Mouse (Mus musculus) cortical plate, adult 2 months (tissue): ENCODE measurements around the gene Tbc1d25. TPM values are rescaled to one million over a fixed set of nuclear protein-coding genes. Genes with fewer than 3 reads are reported as not detected.

Experiments
- H3K27ac ChIP-seq: fragments of 200-500 bp; 2 replicates; pipeline ENCODE4 v1.5.1; 2012; ENCODE audit warnings: low read length, control low read depth, inconsistent platforms; ENCODE audit not compliant: insufficient read depth
- H3K4me1 ChIP-seq: fragments of 200-500 bp; 2 replicates; pipeline ENCODE4 v1.6.1; 2011; ENCODE audit warnings: low read length; ENCODE audit not compliant: control insufficient read depth, insufficient read depth
- H3K4me3 ChIP-seq: fragments of 200-500 bp; 2 replicates; pipeline ENCODE4 v1.5.1; 2011; ENCODE audit warnings: mild to moderate bottlenecking, low read length, control low read depth; ENCODE audit not compliant: insufficient read depth
- CTCF ChIP-seq: fragments of 200-500 bp; IDR thresholded peaks from 2 replicates; pipeline ENCODE4 v1.5.1; 2011; ENCODE audit warnings: mild to moderate bottlenecking, control low read depth, low read length; ENCODE audit not compliant: insufficient read depth; ENCODE audit errors: extremely low read depth
- POLR2A ChIP-seq: fragments of 200-500 bp; IDR thresholded peaks from 2 replicates; pipeline ENCODE4 v1.6.1; 2011; ENCODE audit warnings: mild to moderate bottlenecking, low read length, control low read depth; ENCODE audit not compliant: insufficient read depth; ENCODE audit errors: extremely low read depth
- polyA plus RNA-seq: library from polyadenylated mRNA; depleted of rRNA; stranded (reverse); fragments of >200 nt; gene quantifications from 2 replicates; pipeline ENCODE4 v1.2.3, GENCODE M21; 2012; rRNA removed

Gene Tbc1d25
- polyA plus RNA-seq, result 19.8 and 19.9 TPM in 2 replicates

DNA sequence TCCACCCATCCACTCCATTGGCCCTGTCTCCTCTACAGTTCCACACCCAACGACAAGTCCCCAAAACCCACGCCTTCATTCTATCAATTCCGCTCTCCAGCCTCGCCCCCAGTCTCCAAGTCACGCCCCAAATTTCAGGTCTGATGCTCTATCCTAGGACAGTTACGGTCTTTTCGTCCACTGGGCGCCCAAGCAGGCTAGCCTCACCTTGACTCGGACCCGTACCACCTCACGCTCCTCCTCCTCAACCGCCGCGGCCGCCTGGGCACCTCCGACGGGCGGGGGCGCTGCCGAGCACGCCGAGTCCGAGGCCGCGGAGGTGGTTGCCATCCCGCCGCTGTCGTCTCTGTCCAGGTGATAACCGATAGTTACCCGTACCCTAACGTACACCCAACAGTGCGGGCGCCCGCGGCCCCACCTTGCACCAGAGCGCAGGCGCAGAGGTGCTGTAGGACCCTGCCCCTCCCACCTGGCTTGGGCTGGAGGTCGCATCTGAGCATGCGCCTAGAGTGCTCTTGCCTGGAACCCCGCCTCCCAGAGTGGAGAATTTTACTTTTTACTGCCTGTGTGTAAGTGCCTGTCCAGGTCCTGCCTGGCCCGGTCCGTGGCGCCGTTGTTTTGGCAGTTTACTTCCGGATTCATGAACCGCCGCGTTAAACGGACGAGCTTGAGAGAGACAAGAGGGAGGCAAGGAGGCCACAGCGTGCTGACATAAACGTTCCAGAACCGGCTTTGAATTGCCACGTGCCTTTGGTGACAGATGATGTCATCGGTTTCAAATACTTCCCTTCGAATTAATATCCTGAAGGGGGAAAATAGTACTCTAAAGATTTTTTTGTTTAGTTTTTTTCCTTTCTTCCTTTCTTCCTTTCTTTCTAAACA, at the start of gene Tbc1d25:
Gene Tbc1d25, minus strand, starts transcription at position 678 of the 882 bp plus-strand sequence.
- TF ChIP-seq CTCF (no peak), POLR2A (peak; percentile 56; the same call in 1 of the 2 replicates)
- Histone ChIP-seq H3K4me3 (peak within 1 kb of the TSS; percentile 80), H3K27ac (peak within 1 kb of the TSS; percentile 32; the same call in 1 of the 2 replicates), H3K4me1 (no peaks in the 10 kb centered on the region)

DNA sequence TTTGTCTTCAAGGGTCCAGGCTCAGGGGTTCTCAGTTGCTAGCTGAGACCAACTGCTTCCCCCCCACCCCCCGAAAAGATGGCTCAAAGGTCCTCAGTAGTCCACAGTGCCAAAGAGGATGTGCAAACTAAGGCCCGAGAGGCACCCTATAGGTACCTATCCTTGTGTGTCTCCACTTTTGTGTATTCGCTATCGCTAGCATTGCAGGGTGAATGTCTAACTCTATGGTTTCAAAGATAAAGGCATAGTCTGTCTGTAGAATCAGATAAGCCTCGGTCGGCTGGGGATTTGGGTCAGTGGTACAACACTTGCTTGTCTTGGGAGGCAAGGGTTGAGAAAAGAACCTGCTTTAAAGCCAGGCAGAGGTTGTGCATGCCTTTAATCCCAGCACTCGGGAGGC, 47.5 kb upstream of the Tbc1d25 start:
- no peak for TF ChIP-seq POLR2A
- TF ChIP-seq CTCF, result no peak
- Histone ChIP-seq H3K4me1 (peaks cover 4% of the 10 kb centered on the region), H3K27ac (peak overlapping the region; percentile 55), H3K4me3 (no peak overlapping the region)

DNA sequence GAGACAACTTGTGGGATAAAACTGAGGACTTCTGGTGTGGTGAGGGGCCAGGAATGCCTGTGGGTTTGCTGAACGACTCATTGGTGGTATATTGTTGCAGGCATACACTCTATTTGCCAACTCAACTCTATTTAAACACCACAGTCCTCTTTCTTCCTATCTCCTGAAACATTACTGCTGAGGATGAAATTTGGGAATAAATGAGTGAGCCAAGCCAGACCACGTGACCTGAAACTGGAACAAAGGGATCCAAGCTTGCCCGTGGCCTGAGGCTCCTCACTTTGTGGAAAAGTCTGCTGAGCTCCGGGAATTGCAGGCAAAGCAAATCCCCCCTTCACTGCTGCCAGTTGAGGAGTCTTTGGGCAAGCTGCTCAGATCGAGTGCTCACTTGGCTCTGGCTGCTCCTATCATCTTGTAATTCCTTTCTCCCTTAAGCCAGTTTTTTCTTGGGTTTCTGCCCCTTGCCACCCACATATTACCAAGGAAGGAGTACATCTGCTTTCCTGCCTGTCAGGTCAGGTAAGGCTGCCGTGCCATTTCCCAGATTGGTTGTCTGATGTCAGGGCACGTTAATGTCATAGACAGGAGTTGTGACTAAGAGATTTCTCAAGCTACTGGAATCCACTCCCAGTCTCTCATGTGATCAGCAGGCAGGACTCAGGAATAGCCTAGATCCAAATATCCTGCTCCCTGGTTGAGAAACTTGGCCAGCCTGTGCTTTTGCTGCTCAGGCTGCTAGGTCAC, 46.9 kb upstream of the Tbc1d25 start:
- peak overlapping the region; percentile 55 for H3K27ac ChIP-seq
- H3K4me3 ChIP-seq, result no peak overlapping the region
- TF ChIP-seq POLR2A (no peak), CTCF (no peak)
- H3K4me1 ChIP-seq, result peaks cover 4% of the 10 kb centered on the region

DNA sequence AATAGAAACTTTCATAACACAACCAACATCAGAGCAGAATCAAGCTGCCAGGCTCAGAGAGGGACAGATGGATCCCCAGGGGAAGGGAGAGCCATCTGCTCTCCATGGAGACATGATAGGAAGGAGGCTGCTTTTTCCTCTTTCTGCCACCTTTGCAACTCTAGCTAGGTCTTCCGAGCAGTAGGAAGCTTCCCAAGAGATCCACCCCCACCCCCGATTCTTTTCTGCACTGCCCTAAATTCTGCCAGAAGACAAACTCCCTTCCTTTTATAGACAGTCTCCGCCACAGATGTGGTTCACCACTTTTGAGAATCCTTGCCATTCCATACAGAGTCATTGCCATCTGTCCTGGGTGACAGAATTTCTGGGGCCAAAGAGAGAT, 46.3 kb upstream of the Tbc1d25 start:
- H3K4me3 ChIP-seq, result no peak overlapping the region
- TF ChIP-seq CTCF, result no peak
- TF ChIP-seq POLR2A, result no peak
- peak overlapping the region; percentile 55; the same call in 1 of the 2 replicates for H3K27ac ChIP-seq
- peaks cover 5% of the 10 kb centered on the region for H3K4me1 ChIP-seq

DNA sequence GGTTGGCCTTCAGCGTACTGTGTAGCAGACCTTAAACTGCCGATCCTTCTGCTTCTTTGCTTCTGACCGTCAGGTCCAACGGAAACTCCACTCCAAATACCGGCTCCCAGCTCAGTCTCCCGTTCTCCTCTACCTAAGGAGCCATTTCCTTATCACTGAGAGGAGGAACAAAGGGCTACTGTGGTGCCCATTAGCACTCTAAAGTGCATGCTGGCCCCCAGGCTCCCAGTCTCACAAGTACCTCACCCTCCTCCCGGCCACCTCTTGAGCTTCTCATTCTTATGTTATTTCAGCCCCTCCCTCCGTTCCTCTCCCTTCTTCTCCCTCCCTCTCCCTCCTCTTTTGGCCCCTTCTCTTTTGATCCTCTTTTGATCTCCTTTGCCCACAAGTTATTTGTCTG, 43.7 kb upstream of the Tbc1d25 start:
- no peak overlapping the region for H3K4me3 ChIP-seq
- TF ChIP-seq CTCF (no peak), POLR2A (no peak)
- H3K27ac ChIP-seq, result no peak overlapping the region
- peaks cover 5% of the 10 kb centered on the region for H3K4me1 ChIP-seq

DNA sequence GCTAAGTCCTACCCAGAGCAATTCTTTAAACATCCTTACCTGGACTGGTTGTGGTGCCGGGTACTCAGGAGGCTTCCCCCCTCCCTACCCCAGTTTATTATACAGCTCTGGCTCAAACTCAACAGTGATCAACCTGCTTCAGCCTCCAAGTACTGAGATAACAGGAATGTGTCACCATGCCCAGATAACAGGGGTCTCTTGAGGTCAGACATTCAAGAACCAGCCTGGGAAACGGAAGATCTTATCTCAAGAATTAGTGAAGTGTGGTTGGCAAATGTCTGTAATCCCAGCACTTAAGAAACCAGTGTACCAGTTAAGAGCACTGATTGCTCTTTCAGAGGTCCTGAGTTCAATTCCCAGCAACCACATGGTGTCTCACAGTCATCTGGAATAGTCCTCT, 42.1 kb upstream of the Tbc1d25 start:
- H3K27ac ChIP-seq, result peak overlapping the region; percentile 46
- TF ChIP-seq POLR2A (no peak), CTCF (no peak)
- no peak overlapping the region for H3K4me3 ChIP-seq
- H3K4me1 ChIP-seq, result peaks cover 3% of the 10 kb centered on the region

DNA sequence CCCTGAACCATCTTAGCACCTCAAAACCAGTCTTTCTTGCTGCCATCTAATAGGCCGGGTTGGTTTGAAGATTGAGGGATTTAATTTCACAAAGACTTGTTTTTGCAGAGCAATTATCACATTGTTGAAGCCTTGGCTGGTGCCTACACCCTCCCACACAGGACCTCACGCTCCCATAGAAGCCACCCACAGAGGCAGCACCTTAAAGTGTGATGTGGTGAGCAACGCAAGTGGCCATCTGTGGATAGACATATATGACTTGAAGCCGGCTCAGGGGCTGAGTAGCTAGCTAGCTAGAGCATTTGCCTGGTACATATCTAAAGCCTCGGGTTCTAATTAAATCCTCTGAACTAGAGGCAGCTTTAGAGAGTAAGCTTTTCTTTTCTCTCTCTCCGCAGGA, 41.4 kb upstream of the Tbc1d25 start:
- Histone ChIP-seq H3K4me1 (peaks cover 1% of the 10 kb centered on the region; the same call in 1 of the 2 replicates), H3K4me3 (no peak overlapping the region), H3K27ac (no peak overlapping the region)
- TF ChIP-seq CTCF, result no peak

DNA sequence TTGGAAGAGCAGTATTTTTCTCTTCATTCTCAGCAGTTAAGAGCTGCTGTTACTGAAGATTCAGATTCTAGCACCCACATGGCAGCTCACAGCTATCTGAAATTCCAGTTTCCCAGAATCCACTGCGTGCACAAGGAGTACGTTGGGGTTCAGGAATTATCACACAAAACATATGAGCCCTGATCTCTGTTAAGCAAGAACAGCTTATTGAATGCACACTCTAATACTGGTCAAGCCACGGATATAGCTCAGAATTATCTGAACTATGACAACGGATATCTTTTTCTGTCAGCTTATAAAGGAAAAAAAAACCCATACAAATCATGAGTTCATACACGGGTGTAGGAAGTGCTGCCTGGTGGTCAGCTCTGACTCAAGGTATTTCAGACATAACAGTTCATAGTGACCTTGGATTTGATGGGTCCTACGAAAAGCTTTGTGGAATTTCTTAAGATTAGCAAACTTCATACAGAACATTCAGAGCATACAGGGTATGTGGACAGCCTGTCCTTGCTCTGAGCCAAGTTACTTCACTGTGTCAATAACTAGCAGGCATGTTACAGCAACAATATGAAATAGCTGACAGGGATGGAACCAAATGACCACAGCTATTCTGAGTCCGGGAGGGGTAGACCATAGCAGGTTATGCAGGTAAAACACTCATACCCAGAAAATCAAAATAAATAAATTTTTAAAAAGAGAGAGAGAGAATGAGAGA, 35.7 kb upstream of the Tbc1d25 start:
- H3K4me3 ChIP-seq, result no peak overlapping the region
- H3K27ac ChIP-seq, result no peak overlapping the region
- no peak for TF ChIP-seq POLR2A
- no peak for TF ChIP-seq CTCF
- no peaks in the 10 kb centered on the region for H3K4me1 ChIP-seq

DNA sequence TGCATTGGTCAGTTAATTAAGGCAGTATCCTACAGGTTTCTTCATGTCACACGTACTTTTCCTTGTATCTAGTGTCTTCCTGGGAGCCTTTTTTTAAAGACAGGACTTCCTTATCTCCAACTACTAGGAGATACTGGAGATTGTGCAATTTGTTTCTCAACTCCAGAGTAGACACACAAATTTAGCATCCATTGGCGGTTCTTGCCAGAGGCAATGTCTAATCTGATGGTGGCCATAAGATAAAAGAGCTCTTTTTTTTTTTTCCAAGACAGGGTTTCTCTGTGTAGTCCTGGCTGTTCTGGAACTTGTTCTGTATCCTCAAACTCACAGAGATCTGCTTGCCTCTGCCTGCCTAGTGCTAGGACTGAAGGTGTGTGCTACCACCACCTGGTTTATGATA, 33.7 kb upstream of the Tbc1d25 start:
- H3K4me3 ChIP-seq, result no peak overlapping the region
- no peak overlapping the region for H3K27ac ChIP-seq
- no peak for TF ChIP-seq CTCF
- no peak for TF ChIP-seq POLR2A
- H3K4me1 ChIP-seq, result no peaks in the 10 kb centered on the region; the same call in 1 of the 2 replicates

DNA sequence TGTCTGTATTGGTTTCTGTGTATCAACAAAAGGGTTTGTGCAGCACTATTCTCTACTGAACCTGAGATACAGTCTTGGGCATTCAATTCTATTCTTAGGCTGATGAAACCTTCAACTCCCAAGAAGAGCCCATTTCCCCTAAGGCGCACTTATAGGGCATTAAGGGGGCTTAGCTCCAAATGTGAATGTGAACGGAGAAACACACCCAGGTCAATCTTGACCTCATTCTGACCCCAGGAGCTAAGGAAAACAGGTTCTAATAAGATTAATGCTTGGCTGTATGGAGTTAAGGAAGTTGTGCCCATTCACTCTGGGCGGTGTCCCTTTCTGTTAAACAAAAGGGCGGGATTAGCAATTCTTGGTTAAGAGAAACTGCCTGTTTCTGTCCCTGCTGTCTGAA, 31.2 kb upstream of the Tbc1d25 start:
- TF ChIP-seq POLR2A, result no peak
- TF ChIP-seq CTCF, result no peak
- H3K4me3 ChIP-seq, result no peak overlapping the region; the same call in 1 of the 2 replicates
- no peak overlapping the region for H3K27ac ChIP-seq
- H3K4me1 ChIP-seq, result no peaks in the 10 kb centered on the region; the same call in none of the 2 replicates
